Mouse (Mus musculus) liver, embryonic 15.5 days (tissue): ENCODE data around the gene Marcks. TPM values are rescaled to one million over a fixed set of nuclear protein-coding genes. Genes with fewer than 3 reads are reported as not detected.

Source experiments
- ATAC-seq: fragments of 200-750 bp; cut with Nextera tagmentation; 2 replicates; pipeline ENCODE4 v1.8.0; 2017; ENCODE audit warnings: moderate number of reproducible peaks, mild to moderate bottlenecking, moderate library complexity; ENCODE audit not compliant: insufficient read depth
- H3K27ac ChIP-seq: fragments of 300-500 bp; sonication (generic); replicated peaks from 2 replicates; pipeline ENCODE4 v1.5.1; 2015; ENCODE audit warnings: mild to moderate bottlenecking, inconsistent platforms
- H3K27me3 ChIP-seq: fragments of 300-500 bp; sonication (generic); 2 replicates; pipeline ENCODE4 v1.6.1; 2015; ENCODE audit warnings: mild to moderate bottlenecking, inconsistent platforms
- H3K36me3 ChIP-seq: fragments of 300-500 bp; sonication (generic); replicated peaks from 2 replicates; pipeline ENCODE4 v1.6.1; 2015; ENCODE audit warnings: moderate library complexity, mild to moderate bottlenecking, inconsistent platforms
- H3K4me1 ChIP-seq: fragments of 300-500 bp; sonication (generic); replicated peaks from 2 replicates; pipeline ENCODE4 v1.6.1; 2015; ENCODE audit warnings: inconsistent platforms
- H3K4me2 ChIP-seq: fragments of 300-500 bp; sonication (generic); 2 replicates; pipeline ENCODE4 v1.6.1; 2015; ENCODE audit warnings: moderate library complexity, mild to moderate bottlenecking, inconsistent platforms
- H3K4me3 ChIP-seq: fragments of 300-500 bp; sonication (generic); replicated peaks from 2 replicates; pipeline ENCODE4 v1.5.1; 2015; ENCODE audit warnings: mild to moderate bottlenecking, inconsistent platforms
- H3K9ac ChIP-seq: fragments of 300-500 bp; sonication (generic); 2 replicates; pipeline ENCODE4 v1.6.1; 2015; ENCODE audit warnings: moderate library complexity, mild to moderate bottlenecking, inconsistent platforms
- H3K9me3 ChIP-seq: fragments of 300-500 bp; sonication (generic); replicated peaks from 2 replicates; pipeline ENCODE4 v1.6.1; 2016; ENCODE audit warnings: inconsistent platforms
- WGBS: fragments of 180-500 bp; shearing (Covaris S2); methylation state at CpG from one replicate; pipeline ENCODE4 v1.1.7; 2015; ENCODE audit warnings: mixed read lengths; ENCODE audit not compliant: insufficient replicate concordance; 5-methylcytosine and 5-hydroxymethylcytosine counted together
- polyA plus RNA-seq: library from polyadenylated mRNA; unstranded; fragments of >200 nt; fragmentation: Nextera tagmentation; extraction: Ambion mirVana; gene quantifications from 2 replicates; pipeline ENCODE4 v1.2.1, GENCODE M21; 2015

Marcks gene
- 16.1 and 16.3 TPM in 2 replicates for polyA plus RNA-seq

DNA sequence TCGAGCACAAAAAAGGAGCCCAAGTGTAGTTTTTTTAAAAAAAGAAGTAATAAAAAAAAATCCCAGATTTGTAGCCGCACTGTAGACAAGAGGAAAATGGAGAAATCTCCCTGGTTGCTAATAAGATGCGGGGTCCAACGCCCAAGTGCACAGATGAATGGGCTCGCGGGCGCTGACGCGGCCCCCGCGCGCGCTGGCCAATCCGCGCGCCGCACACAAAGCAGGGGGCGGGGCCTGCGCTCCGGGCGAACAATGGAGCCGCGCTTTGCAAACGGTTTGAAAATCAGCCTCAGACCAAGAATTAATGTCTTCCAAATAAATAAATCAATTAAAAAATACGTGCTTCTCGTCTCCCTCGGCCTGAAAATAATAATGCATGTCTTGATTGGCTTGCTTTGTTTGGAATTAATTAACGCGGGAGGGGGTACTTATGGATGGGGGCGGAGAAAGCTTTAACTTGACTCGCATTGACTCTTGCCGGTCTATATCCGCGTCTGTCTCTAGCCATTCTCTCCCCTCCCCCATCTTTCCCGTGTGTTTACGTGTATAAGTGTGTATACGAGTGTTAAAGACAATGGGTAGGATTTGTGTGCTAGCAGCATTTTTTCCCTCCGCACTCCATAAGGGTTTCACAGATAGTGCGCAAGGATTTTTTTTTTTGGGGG is at the start of gene Marcks:
Gene Marcks, minus strand, starts transcription at position 143 of the 665 bp plus-strand sequence.
- Histone ChIP-seq H3K4me1 (peaks cover 46% of the 10 kb centered on the region), H3K9me3 (no peaks in the 10 kb centered on the region), H3K4me2 (peak within 1 kb of the TSS; percentile 82), H3K9ac (peak within 1 kb of the TSS; percentile 61), H3K27me3 (peaks cover 90% of the 10 kb centered on the region), H3K36me3 (no peaks in the 10 kb centered on the region), H3K27ac (peak within 1 kb of the TSS; percentile 78), H3K4me3 (peak within 1 kb of the TSS; percentile 63)
- ATAC-seq: peak; percentile 40; the same call in 1 of the 2 replicates
- under 1% methylated on average over 39 of the region's 39 CpGs for WGBS

GRCm38 (mm10) chr10:37177071-37177470 is 38.4 kb upstream of the Marcks start:
- H3K9ac ChIP-seq: no peak overlapping the region

DNA sequence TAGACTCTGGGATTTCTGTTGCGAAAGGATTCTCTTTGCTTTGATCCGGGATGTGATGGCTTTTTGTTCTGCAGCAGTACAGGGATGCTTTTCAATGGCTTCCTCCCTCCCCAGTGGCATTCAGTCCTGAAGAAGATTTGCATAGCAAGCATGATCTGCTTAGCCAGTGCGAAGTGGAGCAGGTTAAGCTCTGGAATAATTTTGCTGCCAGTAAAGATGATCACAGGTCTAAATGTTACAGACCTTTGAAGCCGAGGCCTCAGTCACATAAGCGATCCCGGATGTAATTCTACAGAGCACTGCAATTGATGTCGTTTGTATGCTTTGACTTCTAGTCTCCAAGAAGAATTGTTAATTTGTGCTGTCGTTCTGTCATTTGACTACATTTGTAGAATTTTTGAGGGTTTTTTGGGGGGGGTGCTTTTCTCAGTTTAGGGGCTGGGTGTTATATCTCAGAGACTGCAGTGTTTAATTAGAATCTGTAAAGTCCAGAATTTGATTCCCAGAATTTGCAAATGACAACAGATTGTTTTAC is 33.8 kb upstream of the Marcks start:
- no peaks in the 10 kb centered on the region for H3K9me3 ChIP-seq
- no peaks in the 10 kb centered on the region for H3K27me3 ChIP-seq
- ATAC-seq: no peak
- no peak overlapping the region for H3K4me3 ChIP-seq
- no peak overlapping the region for H3K4me2 ChIP-seq
- no peak overlapping the region for H3K9ac ChIP-seq
- H3K27ac ChIP-seq: no peak overlapping the region
- no peaks in the 10 kb centered on the region for H3K4me1 ChIP-seq
- WGBS: 70% methylated on average over 8 of the region's 8 CpGs
- no peaks in the 10 kb centered on the region for H3K36me3 ChIP-seq

More at GRCm38 (mm10) chr10:37177071-37177470, 38.4 kb upstream of the Marcks start:
- Histone ChIP-seq H3K27me3 (no peaks in the 10 kb centered on the region), H3K4me2 (no peak overlapping the region), H3K9me3 (no peaks in the 10 kb centered on the region), H3K27ac (no peak overlapping the region), H3K36me3 (no peaks in the 10 kb centered on the region), H3K4me3 (no peak overlapping the region), H3K4me1 (no peaks in the 10 kb centered on the region)
- no peak for ATAC-seq
- WGBS: 74% methylated on average over 3 of the region's 3 CpGs

GRCm38 (mm10) chr10:37171711-37172415 is 33.1 kb upstream of the Marcks start:
- Histone ChIP-seq H3K27me3 (no peaks in the 10 kb centered on the region), H3K36me3 (no peaks in the 10 kb centered on the region), H3K4me3 (no peak overlapping the region), H3K27ac (no peak overlapping the region), H3K4me1 (no peaks in the 10 kb centered on the region), H3K9ac (no peak overlapping the region), H3K9me3 (no peaks in the 10 kb centered on the region), H3K4me2 (no peak overlapping the region)
- no peak for ATAC-seq
- whole genome bisulfite sequencing: 66% methylated on average over 3 of the region's 3 CpGs

DNA sequence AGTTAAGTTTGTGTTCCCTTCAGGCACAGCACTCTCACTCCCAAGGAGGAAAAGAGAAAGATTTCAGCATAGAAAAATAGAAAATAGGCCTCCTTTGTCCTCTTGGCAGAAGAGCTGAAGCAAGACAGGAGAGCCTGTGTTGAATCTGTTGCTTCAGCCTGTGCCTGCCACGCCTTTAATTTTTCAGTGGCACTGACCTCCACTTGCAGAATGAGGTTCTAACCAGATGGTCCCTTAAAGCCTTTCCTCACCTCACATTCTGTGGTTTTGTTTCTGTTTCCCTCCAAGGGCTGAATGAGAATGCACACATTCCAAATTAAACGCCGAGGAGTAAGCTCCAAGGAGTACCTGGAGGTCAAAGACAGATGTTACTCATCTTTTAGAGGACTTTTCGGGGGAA is 32.2 kb upstream of the Marcks start:
- Histone ChIP-seq H3K27ac (no peak overlapping the region), H3K36me3 (no peaks in the 10 kb centered on the region), H3K4me2 (no peak overlapping the region), H3K27me3 (no peaks in the 10 kb centered on the region), H3K9ac (no peak overlapping the region), H3K4me3 (no peak overlapping the region), H3K4me1 (no peaks in the 10 kb centered on the region), H3K9me3 (no peaks in the 10 kb centered on the region)
- ATAC-seq: no peak
- WGBS: 60% methylated on average over 4 of the region's 4 CpGs

DNA sequence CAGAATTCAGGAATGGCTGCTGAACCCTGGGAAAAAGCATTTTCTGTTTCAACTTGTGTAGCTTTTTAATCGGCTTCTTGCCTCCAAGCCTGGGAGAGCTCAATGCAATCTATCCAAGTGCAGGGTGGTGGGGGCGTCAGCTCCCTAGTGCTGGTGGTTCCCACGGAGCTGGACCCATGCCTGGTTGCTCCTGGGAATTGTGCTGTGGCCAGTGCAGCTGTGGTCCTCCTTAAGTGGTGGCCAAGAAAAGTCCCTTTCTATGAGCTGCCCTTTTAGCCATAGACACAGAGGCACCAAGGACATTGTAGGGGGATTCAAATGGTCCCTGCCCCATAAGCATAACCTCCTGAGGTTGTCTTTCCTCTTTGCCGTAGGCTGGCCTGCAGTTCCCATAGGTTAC is 31.7 kb upstream of the Marcks start:
- H3K27ac ChIP-seq: no peak overlapping the region
- H3K4me1 ChIP-seq: no peaks in the 10 kb centered on the region
- no peak for ATAC-seq

GRCm38 (mm10) chr10:37167527-37167926 is 28.8 kb upstream of the Marcks start:
- no peak for ATAC-seq

More for the DNA sequence above, 31.7 kb upstream of the Marcks start:
- Histone ChIP-seq H3K4me3 (no peak overlapping the region), H3K27me3 (no peaks in the 10 kb centered on the region), H3K9me3 (no peaks in the 10 kb centered on the region), H3K4me2 (no peak overlapping the region), H3K9ac (no peak overlapping the region), H3K36me3 (no peaks in the 10 kb centered on the region)
- WGBS: 57% methylated on average over 4 of the region's 4 CpGs

DNA sequence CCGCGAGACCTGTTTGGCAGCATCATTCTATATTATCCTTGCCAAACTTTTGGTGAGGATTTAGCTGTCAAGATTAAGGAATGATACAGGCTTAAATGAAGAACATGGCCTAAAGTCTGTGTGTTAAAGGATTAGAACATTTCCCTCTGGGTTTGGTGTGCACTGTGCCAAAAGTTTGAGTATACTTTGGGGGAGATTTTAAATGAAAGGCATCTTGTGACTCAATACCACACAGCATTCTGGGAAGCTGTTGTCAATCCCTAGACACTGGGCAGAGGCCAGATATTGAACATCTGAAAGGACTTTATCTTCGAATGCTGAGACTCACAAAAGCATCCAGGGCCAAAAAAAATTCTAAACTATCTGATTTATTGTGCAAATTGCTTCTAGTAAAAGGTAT is 21.0 kb upstream of the Marcks start:
- Histone ChIP-seq H3K4me3 (no peak overlapping the region), H3K9me3 (no peaks in the 10 kb centered on the region), H3K4me2 (no peak overlapping the region), H3K9ac (no peak overlapping the region), H3K27me3 (no peaks in the 10 kb centered on the region), H3K27ac (no peak overlapping the region), H3K36me3 (no peaks in the 10 kb centered on the region), H3K4me1 (no peaks in the 10 kb centered on the region)
- no peak for ATAC-seq
- WGBS: 65% methylated on average over 3 of the region's 3 CpGs

More at GRCm38 (mm10) chr10:37167527-37167926, 28.8 kb upstream of the Marcks start:
- WGBS: 53% methylated on average over 2 of the region's 2 CpGs
- Histone ChIP-seq H3K4me1 (no peaks in the 10 kb centered on the region), H3K27ac (no peak overlapping the region), H3K4me3 (no peak overlapping the region), H3K9ac (no peak overlapping the region), H3K9me3 (no peaks in the 10 kb centered on the region), H3K4me2 (no peak overlapping the region), H3K36me3 (no peaks in the 10 kb centered on the region), H3K27me3 (no peaks in the 10 kb centered on the region)

- Histone ChIP-seq H3K27me3 (no peaks in the 10 kb centered on the region), H3K27ac (no peak overlapping the region), H3K9me3 (no peaks in the 10 kb centered on the region), H3K4me1 (no peaks in the 10 kb centered on the region), H3K4me3 (no peak overlapping the region), H3K36me3 (no peaks in the 10 kb centered on the region), H3K4me2 (no peak overlapping the region), H3K9ac (no peak overlapping the region)
- ATAC-seq: no peak
- WGBS: 60% methylated on average over 5 of the region's 5 CpGs
Measured at GRCm38 (mm10) chr10:37157156-37157555, 18.4 kb upstream of the Marcks start.

DNA sequence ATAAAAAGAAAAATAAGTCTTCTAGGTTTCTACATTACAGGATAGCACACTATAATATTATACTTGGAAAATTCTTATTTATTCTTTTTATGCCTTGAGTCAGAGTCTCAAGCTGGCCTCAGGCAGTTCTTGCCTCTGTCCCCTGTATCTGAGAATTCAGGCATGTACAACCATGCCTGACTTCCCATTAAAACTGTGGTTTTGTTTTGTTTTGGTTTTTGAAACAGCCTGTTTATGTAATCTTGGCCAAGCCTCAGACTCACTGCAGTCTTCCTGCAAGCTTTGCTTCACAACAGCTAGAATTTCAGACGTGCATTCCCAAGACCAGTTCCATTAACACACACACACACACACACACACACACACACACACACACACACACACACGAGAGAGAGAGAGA is 16.4 kb upstream of the Marcks start:
- no peaks in the 10 kb centered on the region for H3K27me3 ChIP-seq
- H3K4me2 ChIP-seq: no peak overlapping the region
- H3K4me3 ChIP-seq: no peak overlapping the region
- 41% methylated on average over 1 of the region's 2 CpGs for WGBS
- H3K4me1 ChIP-seq: no peaks in the 10 kb centered on the region
- H3K9ac ChIP-seq: no peak overlapping the region
- H3K9me3 ChIP-seq: no peaks in the 10 kb centered on the region
- H3K36me3 ChIP-seq: no peaks in the 10 kb centered on the region
- ATAC-seq: no peak
- H3K27ac ChIP-seq: no peak overlapping the region

DNA sequence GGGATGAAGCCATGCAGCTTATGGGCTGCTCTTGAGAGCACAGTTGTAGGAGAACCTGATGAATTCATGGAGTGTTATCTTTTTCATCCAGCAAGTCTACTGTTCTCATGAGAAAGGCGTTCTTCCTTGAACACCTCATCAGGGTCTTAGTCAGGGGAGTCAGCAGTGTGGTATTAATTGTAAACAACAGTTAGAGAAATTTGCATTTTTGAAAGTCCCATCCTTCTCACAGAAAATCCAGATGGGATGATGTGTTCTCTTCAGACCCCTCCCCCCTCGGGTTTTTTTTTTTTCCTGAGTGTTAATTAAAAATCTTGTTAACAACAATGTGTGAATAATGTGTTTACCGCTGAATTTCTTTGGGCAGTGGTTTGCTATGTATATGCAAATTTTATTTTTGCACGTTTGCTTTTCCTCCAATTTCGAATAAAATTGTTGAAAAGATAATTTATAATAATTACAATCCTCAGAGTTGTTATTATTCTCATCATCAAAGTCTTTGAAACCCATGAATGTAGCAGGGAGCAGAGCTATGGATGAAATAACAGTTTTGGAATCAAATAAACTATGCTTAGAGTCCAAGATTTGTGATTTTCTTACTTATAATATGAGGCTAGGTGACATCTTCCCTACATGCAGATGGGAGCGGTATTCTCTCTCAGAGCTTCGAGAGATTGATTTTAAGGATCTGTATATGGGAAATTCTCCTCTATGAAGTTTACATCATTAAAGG is 13.0 kb upstream of the Marcks start:
- no peak overlapping the region for H3K4me3 ChIP-seq
- 63% methylated on average over 7 of the region's 7 CpGs for WGBS

More for the DNA sequence above, 13.0 kb upstream of the Marcks start:
- no peaks in the 10 kb centered on the region for H3K4me1 ChIP-seq
- H3K9ac ChIP-seq: no peak overlapping the region
- no peak for ATAC-seq
- H3K27ac ChIP-seq: no peak overlapping the region
- no peak overlapping the region for H3K4me2 ChIP-seq
- no peaks in the 10 kb centered on the region for H3K9me3 ChIP-seq
- H3K36me3 ChIP-seq: no peaks in the 10 kb centered on the region
- no peaks in the 10 kb centered on the region for H3K27me3 ChIP-seq
